Mouse (Mus musculus): ENCODE data around the gene Nipsnap1. TPM values are rescaled to one million over a fixed set of nuclear protein-coding genes. Genes with fewer than 3 reads are reported as not detected.

Nipsnap1 gene
- polyA plus RNA-seq, 1 experiment from 2014 or later, result 75.4 TPM

DNA sequence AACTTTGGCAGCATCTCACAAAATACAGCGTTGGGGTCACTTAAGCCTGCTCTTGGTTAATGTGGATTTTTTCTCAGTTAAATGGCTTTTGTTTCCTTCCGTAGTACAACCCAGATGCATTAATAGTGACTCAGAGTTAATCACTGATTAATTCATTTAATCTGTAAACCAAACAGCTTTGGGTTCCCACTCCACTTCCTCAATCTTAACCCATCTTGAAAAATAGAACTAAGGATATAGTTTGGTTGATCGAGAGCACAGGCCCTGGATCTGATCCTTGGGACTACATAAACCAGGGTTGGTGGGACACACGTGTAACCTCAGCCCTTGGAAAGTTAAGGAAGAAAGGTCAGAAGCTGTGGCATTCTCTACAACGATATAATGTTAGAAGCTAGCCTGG lies 62.5 kb downstream of the Nipsnap1 start:
- no peaks in the 10 kb centered on the region for H3K27me3 ChIP-seq (ENCODE audit: control insufficient read depth, insufficient read depth, low read length)
- no peak overlapping the region for H3K27ac ChIP-seq (ENCODE audit: low read depth, low read length)
- DNase-seq (ENCODE audit: low spot score, missing footprints) (no peak), ATAC-seq (ENCODE audit: low FRiP score) (no peak)
- WGBS, result 82% methylated on average over 5 of the region's 5 CpGs
- H3K36me3 ChIP-seq (ENCODE audit: control insufficient read depth, insufficient read depth, low read length), result no peaks in the 10 kb centered on the region
- H3K4me2 ChIP-seq, result no peak overlapping the region
- no peak overlapping the region for H3K4me3 ChIP-seq (ENCODE audit: low read depth, low read length)
- no peak overlapping the region for H3K9ac ChIP-seq (ENCODE audit: low read length)
- H3K9me3 ChIP-seq (ENCODE audit: control insufficient read depth, low read length), result no peaks in the 10 kb centered on the region
- H3K4me1 ChIP-seq (ENCODE audit: control insufficient read depth, insufficient read depth, low read length), result no peaks in the 10 kb centered on the region

Small RNA genes lying within 50 kb of the gene (microRNA-seq; reads per million reads assigned to microRNA genes)
- not detected for gene Mir6918

Other genes starting within 250 kb of the Nipsnap1 start
- 30.5 and 33.4 TPM in 2 replicates for gene Ascc2, start 236.2 kb upstream of the Nipsnap1 start, polyA plus RNA-seq (2014; fragmentation: Nextera tagmentation; extraction: Ambion mirVana)
- 547 and 572 TPM in 2 replicates for gene Uqcr10, start 169.6 kb upstream of the Nipsnap1 start, polyA plus RNA-seq (2014; fragmentation: Nextera tagmentation; extraction: Ambion mirVana)
- 74.5 and 85.5 TPM in 2 replicates for gene Zmat5, start 169.3 kb upstream of the Nipsnap1 start, polyA plus RNA-seq (2014; fragmentation: Nextera tagmentation; extraction: Ambion mirVana)
- 0.15 and 0.33 TPM in 2 replicates for gene Cabp7, start 127.2 kb upstream of the Nipsnap1 start, polyA plus RNA-seq (2014; fragmentation: Nextera tagmentation; extraction: Ambion mirVana)
- gene Nf2, start 24.4 kb upstream of the Nipsnap1 start, polyA plus RNA-seq (2014; fragmentation: Nextera tagmentation; extraction: Ambion mirVana), result 46.9 and 51.0 TPM in 2 replicates
- 61.2 and 65.5 TPM in 2 replicates for gene Thoc5, start 21.4 kb downstream of the Nipsnap1 start, polyA plus RNA-seq (2014; fragmentation: Nextera tagmentation; extraction: Ambion mirVana)
- gene Nefh, start 74.1 kb downstream of the Nipsnap1 start, polyA plus RNA-seq (2014; fragmentation: Nextera tagmentation; extraction: Ambion mirVana), result 0.77 and 0.79 TPM in 2 replicates
- gene Ap1b1, start 112.9 kb downstream of the Nipsnap1 start, polyA plus RNA-seq (2014; fragmentation: Nextera tagmentation; extraction: Ambion mirVana), result 59.5 and 61.6 TPM in 2 replicates
- 0.19 and 0.37 TPM in 2 replicates for gene Rasl10a, start 184.2 kb downstream of the Nipsnap1 start, polyA plus RNA-seq (2014; fragmentation: Nextera tagmentation; extraction: Ambion mirVana)
- gene Gas2l1, start 191.4 kb downstream of the Nipsnap1 start, polyA plus RNA-seq (2014; fragmentation: Nextera tagmentation; extraction: Ambion mirVana), result 19.4 and 23.1 TPM in 2 replicates
- gene Rhbdd3, start 225.0 kb downstream of the Nipsnap1 start, polyA plus RNA-seq (2014; fragmentation: Nextera tagmentation; extraction: Ambion mirVana), result 20.4 and 21.3 TPM in 2 replicates
- gene Ewsr1, start 225.3 kb downstream of the Nipsnap1 start, polyA plus RNA-seq (2014; fragmentation: Nextera tagmentation; extraction: Ambion mirVana), result 419 and 422 TPM in 2 replicates

All from midbrain, embryonic 11.5 days (tissue).